ENCODE assay signal across 10 mouse cellular contexts in genomic region chr9:77828531-77828965, GRCm38 (mm10).
DNase-seq lines count a peak whose midpoint lies in the region; ATAC-seq and TF ChIP-seq lines count a peak whose summit lies in the region.
"Had no signal": no experiment of that assay in that cellular context is flagged by ENCODE, and none has a peak within 500 bp of the region (broad histone marks: within the 10 kb centered on the region; RNA-seq: fewer than 3 reads in every experiment).

No protein-coding gene starts in this region.

- TF ChIP-seq CTCF in CH12.LX (conservative IDR thresholded peaks at IDR 0.05 in 1 of 2, IDR thresholded peaks at IDR 0.05 in 1 of 2; ENCODE audit: low read depth in 2 of 2, low read length in 2 of 2) = no peak

- H3K27ac ChIP-seq in intestine, embryonic 16.5 days (ENCODE audit: low read length) = no peak overlapping the region
- no peak overlapping the region for H3K27ac ChIP-seq in intestine, embryonic 15.5 days
- 0 out of 2 replicates have a peak overlapping the region, but pooled peaks have one; percentile 34 for H3K27ac ChIP-seq in CH12.LX (ENCODE audit: insufficient read depth, low read depth)
- H3K27ac ChIP-seq in embryonic facial prominence, embryonic 15.5 days (replicated peaks) = peak overlapping the region; percentile 65
- no peak overlapping the region for H3K27ac ChIP-seq in forebrain, embryonic 10.5 days

- no peak for TF ChIP-seq POLR2A in CH12.LX (IDR thresholded peaks at IDR 0.05; ENCODE audit: low read depth, low read length)

- H3K4me3 ChIP-seq in intestine, embryonic 16.5 days (ENCODE audit: low read length) = no peak overlapping the region
- no peak overlapping the region for H3K4me3 ChIP-seq in intestine, embryonic 15.5 days (replicated peaks)
- H3K4me3 ChIP-seq in CH12.LX (replicated peaks in 1 of 3; ENCODE audit: low read depth in 2 of 3, low read length in 2 of 3, poor library complexity in 1 of 3) = peak overlapping the region in 1 of 3 experiments; percentile 18
- no peak overlapping the region for H3K4me3 ChIP-seq in embryonic facial prominence, embryonic 15.5 days (replicated peaks)
- H3K4me3 ChIP-seq in forebrain, embryonic 10.5 days = no peak overlapping the region

- no peaks in the 10 kb centered on the region for H3K27me3 ChIP-seq in intestine, embryonic 16.5 days (replicated peaks; ENCODE audit: control insufficient read depth, insufficient read depth, low read length)
- no peaks in the 10 kb centered on the region for H3K27me3 ChIP-seq in intestine, embryonic 15.5 days (replicated peaks)
- H3K27me3 ChIP-seq in CH12.LX (replicated peaks) = no peaks in the 10 kb centered on the region
- no peaks in the 10 kb centered on the region for H3K27me3 ChIP-seq in embryonic facial prominence, embryonic 15.5 days
- H3K27me3 ChIP-seq in forebrain, embryonic 10.5 days (ENCODE audit: poor library complexity, severe bottlenecking) = no peaks in the 10 kb centered on the region

- H3K9ac ChIP-seq in intestine, embryonic 16.5 days (ENCODE audit: low read depth, low read length) = no peak overlapping the region
- no peak overlapping the region for H3K9ac ChIP-seq in intestine, embryonic 15.5 days
- H3K9ac ChIP-seq in CH12.LX (ENCODE audit: insufficient read depth, low read depth) = no peak overlapping the region
- H3K9ac ChIP-seq in embryonic facial prominence, embryonic 15.5 days = no peak overlapping the region

- TF ChIP-seq EP300 in CH12.LX (IDR thresholded peaks at IDR 0.05; ENCODE audit: low read length) = no peak

- H3K9me3 ChIP-seq in intestine, embryonic 16.5 days (ENCODE audit: control insufficient read depth, low read length) = no peaks in the 10 kb centered on the region
- H3K9me3 ChIP-seq in intestine, embryonic 15.5 days = no peaks in the 10 kb centered on the region
- peaks cover 2% of the 10 kb centered on the region for H3K9me3 ChIP-seq in CH12.LX (replicated peaks; ENCODE audit: low read length)
- H3K9me3 ChIP-seq in embryonic facial prominence, embryonic 15.5 days (replicated peaks) = no peaks in the 10 kb centered on the region
- H3K9me3 ChIP-seq in forebrain, embryonic 10.5 days = peaks cover 2% of the 10 kb centered on the region; the same call in 1 of the 2 replicates

- dilution Hi-C loops in CH12.LX (cut with MboI; ENCODE audit: extremely low pct_ligation_motif_present, extremely low pct_unique_long_range_greater_than_20kb, low sequenced_read_pairs) = no loop called here

- 60% methylated on average over 7 of the region's 7 CpGs for WGBS in intestine, embryonic 16.5 days
- 62% methylated on average over 7 of the region's 7 CpGs for WGBS in intestine, embryonic 15.5 days
- 24% methylated on average over 7 of the region's 7 CpGs for WGBS in embryonic facial prominence, embryonic 15.5 days
- WGBS in forebrain, embryonic 10.5 days = 90% methylated on average over 7 of the region's 7 CpGs

- no peaks in the 10 kb centered on the region for H3K79me2 ChIP-seq in CH12.LX (replicated peaks; ENCODE audit: control insufficient read depth, extremely low read depth, insufficient read depth, poor library complexity, severe bottlenecking)

- DNase-seq in CH12.LX (ENCODE audit: extremely low read depth) = peak; percentile 66
- peak; percentile 69 for DNase-seq in lung, postnatal 36 days
- DNase-seq in forebrain, embryonic 10.5 days (ENCODE audit: extremely low spot score, low spot score) = no peak
- no peak for DNase-seq in kidney, postnatal 14 days
- DNase-seq: cerebellum, adult 9-11 months; thymus, postnatal 4 days had no signal

- 0 out of 2 replicates have a peak, but pooled peaks have one; percentile 58 for ATAC-seq in intestine, embryonic 16.5 days
- ATAC-seq in intestine, embryonic 15.5 days = no peak
- ATAC-seq in embryonic facial prominence, embryonic 15.5 days (ENCODE audit: insufficient number of reproducible peaks, low FRiP score, low TSS enrichment, low read depth) = peak; percentile 74; the same call in 1 of the 2 replicates
- ATAC-seq in erythroid progenitor cell, adult 5-6 weeks (replicated peaks; ENCODE audit: low FRiP score, poor library complexity, severe bottlenecking) = no peak

- H3K4me1 ChIP-seq in intestine, embryonic 16.5 days (ENCODE audit: control insufficient read depth, insufficient read depth, low read length) = 0 out of 2 replicates have a peak, but pooled peaks cover 3% of the 10 kb centered on the region
- no peaks in the 10 kb centered on the region; the same call in 1 of the 2 replicates for H3K4me1 ChIP-seq in intestine, embryonic 15.5 days (replicated peaks)
- H3K4me1 ChIP-seq in CH12.LX (ENCODE audit: control insufficient read depth in 1 of 2, insufficient read depth in 2 of 2) = peaks cover 15 to 35% of the 10 kb centered on the region in 2 experiments
- H3K4me1 ChIP-seq in embryonic facial prominence, embryonic 15.5 days = peaks cover 20% of the 10 kb centered on the region
- H3K4me1 ChIP-seq in forebrain, embryonic 10.5 days = peaks cover 13% of the 10 kb centered on the region

- in situ Hi-C loops in CH12.LX (cut with MboI; ENCODE audit: low pct_ligation_motif_present, low pct_unique_long_range_greater_than_20kb, low sequenced_read_pairs) = loop anchor here (5.0 kb wide), 1 partner anchor 84 kb away; no protein-coding TSS in a partner anchor

- no peak overlapping the region for H3K4me2 ChIP-seq in intestine, embryonic 16.5 days (ENCODE audit: low read depth, low read length)
- no peak overlapping the region for H3K4me2 ChIP-seq in intestine, embryonic 15.5 days (replicated peaks)
- no peak overlapping the region for H3K4me2 ChIP-seq in CH12.LX (ENCODE audit: insufficient read depth, low read depth, poor library complexity, severe bottlenecking)
- H3K4me2 ChIP-seq in embryonic facial prominence, embryonic 15.5 days (replicated peaks) = peak overlapping the region; percentile 27

- TF ChIP-seq RAD21 in CH12.LX (IDR thresholded peaks at IDR 0.05; ENCODE audit: low read depth, low read length) = no peak

- no peaks in the 10 kb centered on the region for H3K36me3 ChIP-seq in intestine, embryonic 16.5 days (ENCODE audit: control insufficient read depth, insufficient read depth, low read length)
- H3K36me3 ChIP-seq in intestine, embryonic 15.5 days = no peaks in the 10 kb centered on the region
- no peaks in the 10 kb centered on the region for H3K36me3 ChIP-seq in CH12.LX (replicated peaks in 1 of 2; ENCODE audit: control insufficient read depth in 1 of 2, insufficient read depth in 1 of 2, low read length in 1 of 2)
- H3K36me3 ChIP-seq in embryonic facial prominence, embryonic 15.5 days = no peaks in the 10 kb centered on the region
- no peaks in the 10 kb centered on the region for H3K36me3 ChIP-seq in forebrain, embryonic 10.5 days (replicated peaks)

TF ChIP-seq in CH12.LX, 34 proteins besides CTCF, POLR2A, EP300 and RAD21:
- 0 out of 2 replicates have a peak, but pooled peaks have one; percentile 23 for TF ChIP-seq BHLHE40 (IDR thresholded peaks at IDR 0.05; ENCODE audit: low read depth, low read length)
- TF ChIP-seq ZMIZ1 (IDR thresholded peaks at IDR 0.05; ENCODE audit: low read depth, low read length) = no peak
- peak; percentile 83 for TF ChIP-seq MYC (IDR thresholded peaks at IDR 0.05; ENCODE audit: low read depth, low read length)
- TF ChIP-seq SIN3A (IDR thresholded peaks at IDR 0.05; ENCODE audit: low read length) = no peak
- no peak for TF ChIP-seq JUND (conservative IDR thresholded peaks at IDR 0.05; ENCODE audit: low read depth, low read length)
- peak; percentile 76 for TF ChIP-seq MAX (IDR thresholded peaks at IDR 0.05; ENCODE audit: low read length)
- TF ChIP-seq USF2 (conservative IDR thresholded peaks at IDR 0.05; ENCODE audit: low read depth, low read length) = peak; percentile 21; the same call in 1 of the 2 replicates

Comparison
In these comparisons a context has a peak if more than half of its experiments do, and no peak if none do; other contexts are left out.
1. ATAC-seq: peak in intestine, embryonic 16.5 days (single experiment) and embryonic facial prominence, embryonic 15.5 days (single experiment); none in intestine, embryonic 15.5 days (single experiment) and erythroid progenitor cell, adult 5-6 weeks (single experiment).
2. H3K27ac ChIP-seq: peak in CH12.LX (single experiment) and embryonic facial prominence, embryonic 15.5 days (single experiment); none in intestine, embryonic 16.5 days (single experiment), intestine, embryonic 15.5 days (single experiment) and forebrain, embryonic 10.5 days (single experiment).
3. DNase-seq: peak in CH12.LX (single experiment) and lung, postnatal 36 days (single experiment); none in forebrain, embryonic 10.5 days (single experiment) and kidney, postnatal 14 days (single experiment).